Mouse (Mus musculus): Measurements from ENCODE around the gene Gorasp1.

The Gorasp1 gene

DNA sequence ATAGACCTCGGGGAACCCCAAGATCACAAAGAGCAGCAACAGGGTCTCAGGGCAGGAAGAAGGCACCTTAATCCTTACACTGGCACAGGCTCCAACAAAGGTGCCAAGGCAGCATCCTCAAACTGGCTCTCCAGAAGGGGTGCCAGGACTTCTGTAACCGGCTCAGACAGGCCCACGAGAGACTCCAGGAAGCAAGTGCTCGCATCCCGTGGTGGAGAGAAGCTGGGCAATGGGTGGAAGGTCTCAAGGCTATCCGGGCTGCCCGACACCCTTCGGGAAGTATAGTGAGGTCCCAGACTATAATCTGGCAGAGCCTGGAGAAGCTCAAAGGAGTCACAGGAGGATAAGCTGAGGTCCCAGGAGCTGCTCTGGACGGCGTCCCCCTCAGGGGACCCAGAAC, 34.8 kb upstream of the Gorasp1 start:
- no peak for DNase-seq

DNA sequence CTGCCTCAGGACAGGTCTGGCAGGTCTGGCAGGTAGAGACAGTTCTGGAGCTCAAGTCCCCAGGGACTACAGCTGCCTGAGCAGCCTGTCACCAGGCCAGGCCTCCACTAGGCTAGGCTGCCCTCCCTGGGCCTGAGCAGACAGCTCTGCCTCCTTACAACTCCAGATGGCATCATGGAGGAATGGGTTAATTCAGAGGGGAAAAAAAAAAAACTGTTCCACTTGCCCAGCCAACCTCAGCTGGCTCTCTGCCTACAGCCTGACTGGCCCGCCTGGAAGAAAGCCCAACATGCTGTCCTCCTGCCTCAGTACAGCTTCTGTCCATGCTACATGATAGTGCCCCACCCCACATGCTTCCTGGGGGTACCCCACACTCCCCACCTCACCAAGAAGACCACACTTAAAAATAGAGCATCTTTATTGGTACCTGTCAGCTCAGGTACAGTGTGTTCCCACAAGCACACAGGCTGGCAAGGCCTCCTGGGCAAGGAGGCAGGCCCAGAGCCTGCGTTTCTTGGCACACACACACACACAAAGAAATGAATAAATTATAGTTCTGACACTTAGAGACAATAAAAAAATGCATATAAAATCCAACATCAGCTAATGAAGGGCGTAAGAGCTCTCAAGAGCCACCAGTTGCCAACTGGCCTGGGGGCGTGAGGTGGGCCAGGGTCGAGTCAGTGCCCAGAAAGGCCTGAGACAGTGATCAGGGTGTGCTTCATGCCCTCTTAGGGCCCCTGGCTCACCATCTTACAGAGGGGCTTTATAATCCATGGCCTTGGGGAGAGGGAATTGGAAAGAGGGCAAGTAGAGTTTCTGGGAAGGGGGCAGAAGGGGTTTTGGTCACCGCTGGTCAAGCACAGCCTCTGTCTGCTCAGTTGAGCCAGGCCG, 33.6 kb upstream of the Gorasp1 start:
- DNase-seq: peak; percentile 55

DNA sequence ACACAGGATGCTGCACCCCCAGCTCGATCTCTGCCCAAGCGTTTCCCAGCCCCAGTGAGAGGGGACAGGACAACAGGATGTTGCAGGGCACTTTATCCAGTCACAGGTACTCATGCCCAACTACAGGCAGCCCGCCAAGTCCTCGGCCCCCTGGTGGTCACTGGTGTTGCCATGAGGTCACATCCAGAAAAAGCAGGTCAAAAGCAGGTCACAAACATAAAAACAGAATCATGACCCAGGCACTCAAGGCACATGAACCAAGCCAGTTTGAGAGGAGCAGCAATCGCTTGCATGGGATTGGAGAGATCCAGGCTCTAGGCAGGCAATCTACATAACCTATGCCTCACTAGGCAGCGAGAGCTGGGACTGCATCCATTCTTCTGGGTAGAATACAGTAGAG, 32.9 kb upstream of the Gorasp1 start:
- peak; percentile 85 for DNase-seq

DNA sequence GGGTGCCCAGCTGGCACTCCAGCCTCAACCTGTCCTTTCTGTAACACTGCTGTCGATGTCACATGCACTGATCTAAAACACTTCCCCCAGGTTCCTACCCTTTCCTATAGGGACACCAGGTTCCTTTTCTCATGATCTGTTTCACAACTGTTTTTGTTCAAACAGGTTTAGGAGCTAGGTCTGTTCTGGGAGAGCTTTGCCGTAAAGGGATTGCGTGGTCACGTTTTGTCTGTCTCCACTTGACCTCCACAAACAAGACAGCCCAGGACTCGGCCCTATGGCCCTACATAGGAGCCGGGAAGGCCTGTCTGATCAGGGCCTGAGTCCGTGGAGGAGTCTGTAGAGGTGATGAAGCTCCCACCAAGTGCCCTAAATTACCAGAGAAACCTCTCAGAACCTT, 32.4 kb upstream of the Gorasp1 start:
- no peak for DNase-seq

DNA sequence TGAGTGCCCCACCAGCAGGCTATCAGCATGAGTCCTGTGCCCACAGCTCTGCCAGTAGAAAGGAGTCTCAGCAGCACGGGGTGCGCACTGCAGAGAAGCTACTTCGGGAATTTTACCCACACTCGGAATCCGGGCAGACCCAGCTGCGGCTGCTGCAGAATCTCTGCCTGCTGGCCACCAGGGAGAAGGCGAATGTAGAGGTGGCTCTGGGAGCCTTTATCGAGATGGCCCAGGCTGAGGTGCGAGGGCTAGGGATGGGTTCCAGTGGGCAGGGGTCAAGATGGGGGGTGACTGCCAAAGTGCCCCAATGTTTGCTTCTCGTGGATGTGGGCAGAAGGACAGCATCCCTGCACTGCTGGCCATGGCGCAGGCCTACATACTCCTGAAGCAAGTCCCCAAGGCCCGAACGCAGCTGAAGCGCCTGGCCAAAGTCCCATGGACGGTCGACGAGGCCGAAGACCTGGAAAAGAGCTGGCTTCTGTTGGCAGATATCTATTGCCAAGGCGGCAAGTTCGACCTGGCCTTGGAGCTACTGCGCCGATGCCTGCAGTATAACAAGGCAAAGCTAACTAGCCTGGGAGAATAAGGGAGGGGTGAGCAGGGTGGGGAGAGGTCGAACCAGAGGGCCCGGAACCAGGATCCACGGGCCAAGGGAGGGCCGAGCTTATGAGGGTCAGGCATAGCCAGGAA, 29.0 kb upstream of the Gorasp1 start:
- no peak for DNase-seq

DNA sequence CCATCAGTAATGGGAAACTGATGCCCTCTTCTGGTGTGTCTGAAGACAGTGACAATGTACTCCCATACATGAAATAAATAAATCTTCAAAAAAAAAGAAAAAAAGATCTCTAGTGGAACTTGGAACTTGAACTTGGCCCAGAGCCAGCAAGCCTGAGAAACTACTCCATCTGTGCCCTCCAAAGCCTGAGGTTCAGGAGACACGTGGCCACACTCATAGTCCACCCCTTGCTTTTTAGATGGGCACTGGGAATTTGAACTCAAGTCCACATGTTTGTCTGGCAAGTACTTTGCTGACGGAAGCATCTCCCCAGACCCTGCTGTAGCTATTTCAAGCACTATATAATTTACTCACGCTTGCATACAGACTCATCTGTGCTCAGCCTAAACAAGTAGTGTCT, 27.8 kb upstream of the Gorasp1 start:
- peak; percentile 34 for DNase-seq

DNA sequence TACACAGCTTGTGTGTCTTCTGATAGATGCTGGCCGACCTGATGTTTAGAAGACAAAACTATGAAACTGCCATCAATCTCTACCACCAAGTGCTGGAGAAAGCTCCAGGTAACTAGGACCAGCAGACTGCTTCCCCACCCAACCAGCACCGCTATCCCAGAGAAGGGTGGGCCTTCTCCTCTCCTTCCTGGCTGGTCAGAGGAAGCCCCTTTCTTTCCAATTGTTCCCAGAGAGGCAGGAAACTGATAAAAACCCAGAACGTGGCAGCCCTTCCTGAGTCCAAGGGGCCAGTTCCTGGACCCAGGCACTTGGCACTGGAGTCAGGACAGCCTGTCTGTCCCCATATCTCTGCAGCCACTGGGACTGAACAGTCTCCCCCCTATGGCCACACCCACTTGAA, 26.8 kb upstream of the Gorasp1 start:
- peak; percentile 86 for DNase-seq

DNA sequence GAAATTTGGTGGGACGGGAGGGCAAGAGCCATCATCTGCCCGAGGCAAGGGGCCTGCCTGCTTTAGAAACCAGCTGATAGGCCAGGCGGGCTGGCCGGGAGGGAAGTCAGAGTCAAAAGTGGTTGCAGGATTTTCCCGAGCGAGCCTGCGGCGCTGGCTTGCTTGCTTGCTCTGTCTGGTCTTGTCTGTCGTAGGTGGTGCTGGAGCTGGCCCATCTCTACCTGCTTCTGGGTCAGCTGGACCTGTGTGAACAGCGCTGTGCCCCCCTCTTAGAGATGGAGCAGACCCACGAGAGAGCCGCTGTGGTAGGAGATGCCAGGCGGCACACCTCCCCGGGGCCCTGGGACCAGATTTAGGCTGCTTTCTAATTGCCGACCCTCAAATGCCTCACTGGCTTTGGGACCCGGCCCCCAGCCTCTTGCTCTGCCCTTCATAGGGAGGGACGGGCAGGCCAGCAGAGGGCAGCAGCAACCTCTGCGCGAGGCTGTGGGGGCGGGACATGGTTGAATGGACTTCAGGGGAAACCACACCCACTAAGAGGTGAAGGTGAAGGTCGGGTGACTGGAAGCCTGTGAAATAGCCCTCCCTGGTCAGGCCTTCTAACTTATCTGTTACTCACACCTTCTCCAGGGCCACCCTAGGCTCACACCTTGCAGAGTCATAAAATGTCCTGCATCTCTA, 25.8 kb upstream of the Gorasp1 start:
- DNase-seq: peak; percentile 88

DNA sequence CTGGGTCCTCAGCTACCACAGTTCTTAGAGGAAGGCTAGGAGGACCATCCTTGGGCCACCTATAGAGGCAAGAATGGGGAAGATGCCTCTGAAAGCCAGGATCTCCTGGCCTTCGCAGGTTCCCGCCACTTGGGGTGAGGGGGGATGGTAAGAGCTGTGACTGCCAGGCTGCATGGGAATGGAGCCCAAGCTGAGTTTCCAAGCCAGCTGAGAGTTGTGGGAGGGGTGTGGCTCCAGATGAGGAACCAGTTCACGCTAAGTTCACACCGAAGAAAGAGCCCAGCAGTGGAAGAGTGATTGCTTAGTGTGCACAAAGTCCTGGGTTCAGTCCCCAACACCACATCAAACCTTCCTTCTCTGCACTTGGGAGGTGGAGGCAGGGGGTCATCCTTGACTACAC, 24.9 kb upstream of the Gorasp1 start:
- no peak for DNase-seq

DNA sequence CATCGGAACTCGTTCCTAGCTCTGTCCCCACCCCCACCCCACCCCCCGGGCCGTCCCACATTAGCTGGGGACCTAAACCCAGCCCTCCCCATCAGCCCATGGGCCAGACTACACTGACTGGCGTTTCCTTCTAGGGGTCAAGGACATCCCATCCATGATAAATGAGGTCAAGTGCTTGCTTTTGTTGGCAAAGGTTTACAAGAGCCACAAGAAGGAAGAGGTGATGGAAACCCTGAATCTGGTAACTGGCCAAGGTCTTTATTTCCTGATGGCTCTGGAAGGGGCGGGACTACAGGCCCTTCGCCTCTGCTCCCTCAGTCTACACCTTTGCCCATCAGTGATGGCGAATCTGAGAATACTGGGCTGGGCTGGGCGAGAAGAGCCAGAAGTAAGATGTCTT, 21.5 kb upstream of the Gorasp1 start:
- peak; percentile 32 for DNase-seq

DNA sequence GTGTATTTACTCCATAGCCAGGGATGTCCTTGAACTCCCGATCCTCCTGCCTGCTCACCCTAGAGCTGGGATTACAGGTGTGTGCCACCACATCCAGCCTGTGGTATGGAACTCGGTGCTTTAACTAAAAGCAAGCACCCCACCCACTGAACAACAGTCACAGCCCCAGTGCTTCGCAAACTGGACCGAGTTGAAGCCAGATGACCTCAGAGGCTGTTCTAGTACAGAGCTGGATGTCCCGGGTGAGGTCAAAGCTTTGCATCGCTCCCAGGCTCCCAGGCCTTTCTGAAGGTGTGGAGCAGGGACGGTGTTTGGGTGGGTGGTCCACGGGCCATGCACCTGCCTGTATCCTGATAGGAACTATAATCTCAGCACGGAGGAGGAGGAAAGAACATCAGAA, 14.0 kb upstream of the Gorasp1 start:
- DNase-seq: no peak

DNA sequence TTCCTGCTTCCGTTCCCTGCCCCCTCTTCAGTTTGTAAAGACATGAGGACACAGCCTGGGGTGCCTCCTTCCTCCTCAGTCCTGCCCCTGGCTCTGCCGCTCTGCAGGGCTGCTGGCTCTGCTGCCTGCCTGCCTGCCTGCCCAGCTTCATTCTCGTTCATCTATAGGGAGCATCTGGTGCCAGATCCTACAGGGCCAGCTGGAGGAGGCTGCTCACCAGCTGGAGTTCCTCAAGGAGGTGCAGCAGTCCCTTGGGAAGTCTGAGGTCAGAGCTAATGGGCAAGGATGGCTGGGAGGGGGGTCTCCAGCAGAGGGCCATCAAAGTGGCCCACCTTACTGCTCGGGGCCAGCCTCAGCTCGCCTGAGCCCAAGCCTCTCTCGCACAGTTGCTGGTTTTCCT, 13.1 kb upstream of the Gorasp1 start:
- DNase-seq: peak; percentile 24

DNA sequence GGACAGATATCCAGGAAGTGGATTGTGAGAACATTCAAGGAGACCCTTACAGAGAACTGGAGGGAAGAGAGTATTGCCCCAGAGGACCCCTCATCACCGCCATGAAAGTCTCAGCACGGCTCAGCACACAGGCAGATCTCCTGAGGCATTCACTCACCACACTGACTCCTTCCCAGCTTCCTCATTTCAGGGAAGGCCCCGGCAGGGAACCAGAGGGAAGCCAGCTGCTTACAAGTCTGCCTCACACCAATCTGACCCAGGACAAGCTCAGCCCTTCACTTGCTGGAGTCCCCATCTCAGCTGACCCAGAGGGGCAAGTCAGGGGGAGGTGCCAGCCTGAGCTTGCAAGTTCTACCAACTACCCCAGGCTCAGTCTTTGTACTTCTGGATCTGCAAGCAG, 11.4 kb upstream of the Gorasp1 start:
- DNase-seq: no peak

DNA sequence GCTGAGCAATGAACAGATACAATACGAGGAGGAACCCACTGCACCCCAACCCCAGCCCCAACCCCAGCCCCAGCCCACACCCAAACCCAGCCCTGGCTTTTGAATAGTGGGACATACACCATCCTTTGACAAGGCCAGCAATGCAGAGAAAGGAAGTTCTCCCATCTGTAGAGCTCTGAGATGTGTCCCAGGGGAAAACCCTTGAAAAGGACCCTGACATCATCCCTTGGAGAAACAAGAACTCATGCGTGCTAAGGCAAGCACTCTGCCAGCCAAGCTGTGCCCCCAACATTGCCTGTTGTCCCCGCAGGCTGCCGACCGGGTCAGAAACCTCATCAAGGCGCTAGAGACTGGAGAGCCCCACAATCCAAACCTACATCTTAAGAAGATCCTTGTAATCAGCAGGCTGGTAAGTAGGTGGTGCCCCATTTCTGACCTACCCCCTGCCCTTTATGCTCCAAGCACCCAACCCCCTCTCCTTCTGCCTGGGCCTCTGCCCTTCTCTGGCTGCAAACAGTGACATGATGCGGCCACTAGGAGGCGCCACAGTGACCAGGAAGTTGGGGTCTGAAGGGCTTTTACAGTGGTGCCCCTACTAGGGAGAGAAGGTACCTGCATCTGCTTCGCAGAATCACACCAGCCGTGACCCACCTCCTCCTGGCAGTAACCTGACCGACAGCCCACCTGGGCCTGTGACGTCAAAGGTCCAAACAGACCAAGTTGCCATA, 8.0 kb upstream of the Gorasp1 start:
- DNase-seq: no peak

DNA sequence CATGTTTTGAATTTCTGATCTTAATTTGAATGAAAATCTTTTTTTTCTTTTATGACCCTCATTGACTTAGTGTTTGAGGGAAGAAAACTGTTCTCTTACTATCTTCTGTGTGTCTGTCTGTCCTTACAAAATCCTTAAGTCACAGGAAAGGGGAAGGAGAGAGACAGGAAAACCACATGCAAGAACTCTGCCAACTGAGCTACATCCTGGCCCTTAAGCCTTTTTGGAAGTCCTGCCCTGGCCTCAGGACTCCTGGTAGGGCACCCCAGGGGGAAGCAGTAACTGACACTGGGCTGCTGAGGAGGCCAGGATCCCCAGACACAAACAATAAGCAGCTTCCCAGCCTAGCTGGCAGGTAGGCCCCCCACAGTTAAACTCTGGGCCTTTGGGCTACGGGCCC, 6.0 kb upstream of the Gorasp1 start:
- DNase-seq: no peak

DNA sequence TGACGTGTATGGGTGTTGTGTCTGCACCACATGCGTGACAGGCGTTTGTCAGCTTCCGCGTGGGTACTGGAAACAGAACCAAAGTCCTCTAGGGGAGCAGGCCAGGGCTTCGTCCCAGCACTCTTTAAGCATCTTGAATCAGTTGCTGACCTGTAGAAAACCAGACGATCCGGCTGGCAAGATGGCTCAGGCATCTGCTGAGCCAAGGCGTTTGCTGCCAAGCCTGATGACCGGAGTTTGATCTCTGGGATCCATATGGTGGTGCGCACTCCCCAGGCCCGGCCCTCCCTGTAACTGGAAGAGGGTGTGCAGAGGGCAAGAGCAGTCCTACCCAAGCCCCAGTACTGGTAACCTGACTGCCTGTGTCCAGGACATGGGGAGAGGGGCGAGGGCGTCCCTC, 4.5 kb upstream of the Gorasp1 start:
- DNase-seq: no peak

DNA sequence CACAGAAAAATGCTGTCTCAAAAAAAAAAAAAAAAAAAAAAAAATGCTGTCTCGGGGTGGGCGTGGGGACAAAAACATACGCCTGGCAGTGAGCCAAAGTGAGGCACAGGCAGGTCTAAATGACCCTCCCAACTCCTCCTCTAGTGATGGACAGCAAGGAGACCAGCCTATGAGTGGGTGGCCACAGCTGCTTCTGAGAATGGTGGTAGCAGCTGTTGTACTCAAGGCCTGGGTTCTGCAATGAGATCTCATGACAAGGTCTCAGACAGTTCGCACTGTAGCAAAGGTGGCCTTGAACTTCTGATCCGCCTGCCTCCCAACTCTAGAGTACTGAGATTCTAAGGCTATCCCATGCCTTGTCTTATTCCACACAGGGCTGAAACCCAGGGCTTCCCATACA, 4.0 kb upstream of the Gorasp1 start:
- no peak for DNase-seq

DNA sequence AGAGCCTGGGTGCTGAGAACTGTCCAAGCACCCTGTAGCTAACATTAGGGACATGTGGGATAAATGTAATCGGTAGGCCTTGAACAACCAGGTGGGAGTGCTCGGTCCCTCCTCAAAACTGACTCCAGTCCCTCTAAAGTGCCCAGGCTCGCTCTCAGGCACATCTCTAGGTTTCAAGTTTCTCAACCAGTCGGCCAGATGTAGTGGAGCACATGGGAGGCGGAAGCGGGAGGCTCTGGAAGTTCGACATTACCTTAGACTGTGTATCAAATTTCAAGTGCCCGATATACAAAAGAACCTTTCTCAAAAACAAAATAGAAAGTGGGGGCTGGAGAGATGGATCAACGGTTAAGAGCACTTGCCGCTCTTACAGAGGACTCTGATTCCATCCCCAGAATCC, 2.3 kb upstream of the Gorasp1 start:
- no peak for DNase-seq

DNA sequence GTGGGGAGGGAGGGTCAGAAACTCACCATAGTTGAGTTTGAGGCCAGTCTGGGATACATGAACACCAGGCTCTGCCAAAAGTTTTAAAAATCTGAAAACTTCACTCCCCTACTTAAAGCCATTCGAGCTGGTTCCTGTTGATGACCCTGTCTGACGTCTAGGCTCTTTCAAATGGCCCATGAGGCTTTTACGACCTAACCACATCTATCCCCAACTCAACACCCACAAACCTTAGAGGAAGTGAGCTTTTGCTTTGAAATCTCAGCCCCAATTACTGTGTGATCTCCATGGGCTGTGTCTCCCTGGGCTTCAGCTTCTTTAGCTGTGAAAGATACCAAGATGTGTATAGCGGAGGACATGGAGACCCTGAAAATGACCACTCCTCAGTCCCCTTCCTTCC, 1.1 kb upstream of the Gorasp1 start:
- no peak for DNase-seq

DNA sequence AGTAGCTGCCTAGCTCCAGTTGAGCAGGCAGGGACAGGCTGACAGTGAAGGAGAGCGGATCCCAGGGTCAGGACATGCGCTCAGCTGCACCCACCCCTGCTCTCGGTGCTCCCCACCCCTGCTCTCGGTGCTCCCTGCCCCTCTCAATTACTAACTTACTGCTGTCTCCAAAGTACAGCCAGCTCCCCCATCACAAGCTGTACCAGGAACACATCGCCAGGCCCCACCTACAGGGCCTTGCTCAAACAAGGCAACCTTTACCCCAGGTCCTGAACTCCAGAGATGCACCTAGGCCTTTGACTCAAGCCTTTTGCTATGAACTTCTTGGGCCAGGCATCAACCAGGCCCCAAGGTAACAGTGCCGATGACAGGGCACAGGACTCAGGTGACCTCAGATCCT, 3.7 kb downstream of the Gorasp1 start:
- no peak for DNase-seq

DNA sequence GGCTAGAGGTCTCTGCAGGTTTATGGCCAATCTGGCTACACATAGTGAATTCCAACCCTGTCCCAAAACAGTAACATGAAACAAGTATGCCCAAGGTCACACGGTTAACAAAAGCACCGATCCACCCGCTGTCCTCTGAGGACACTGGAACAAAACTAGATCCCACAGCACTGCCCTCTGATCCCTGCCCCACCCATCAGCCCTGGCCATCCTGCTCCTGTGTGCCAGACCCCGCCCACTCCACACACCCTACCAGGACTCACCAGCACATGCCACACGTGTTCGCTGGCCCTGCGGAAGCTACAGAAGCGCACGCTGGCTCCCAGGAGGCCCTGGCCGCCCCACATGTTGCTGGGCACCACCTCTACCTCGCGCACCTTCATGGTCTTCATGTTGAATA, 5.0 kb downstream of the Gorasp1 start:
- no peak for DNase-seq

DNA sequence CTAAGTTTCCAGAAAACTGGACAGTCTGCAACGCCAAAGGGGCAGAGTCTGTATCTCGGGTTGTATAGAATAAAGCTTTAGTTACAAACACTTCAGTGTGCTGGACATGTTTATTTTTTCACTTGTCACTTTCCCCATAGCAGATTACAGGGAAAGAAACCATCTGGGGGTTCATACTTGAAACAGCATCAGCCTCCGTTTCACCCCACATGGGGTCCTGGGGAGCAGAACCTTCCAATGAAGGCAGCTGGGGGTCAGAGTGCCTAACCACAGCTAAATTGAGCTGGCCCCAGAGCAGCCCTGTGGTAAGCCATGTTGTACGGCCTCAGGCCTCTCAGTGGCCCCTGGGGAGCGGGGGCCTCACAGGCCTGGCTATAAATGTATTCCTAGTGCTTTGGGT, 10.9 kb downstream of the Gorasp1 start:
- DNase-seq: no peak

DNA sequence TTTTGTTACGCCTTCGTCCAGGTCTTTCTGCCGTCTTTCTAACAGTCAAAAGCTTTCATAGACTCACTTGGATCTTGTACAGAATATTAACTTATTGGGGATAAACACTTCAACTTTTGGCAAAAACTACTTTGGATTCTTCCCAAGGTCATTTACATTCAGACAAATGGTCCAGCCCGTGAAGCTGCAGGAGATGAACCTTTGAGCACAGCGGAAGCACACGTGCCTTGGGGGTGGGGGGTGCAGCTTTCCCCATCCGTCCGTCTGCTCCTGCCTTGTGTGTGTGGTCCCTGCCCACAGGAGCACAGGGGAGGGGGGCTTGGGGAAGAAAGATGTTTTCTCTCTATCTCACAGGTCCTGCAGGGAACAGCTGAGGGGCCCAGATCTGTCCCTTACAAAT, 11.6 kb downstream of the Gorasp1 start:
- DNase-seq: no peak
